Mouse (Mus musculus) heart, postnatal 0 days (tissue): ENCODE data around the gene Ccr8. TPM values are rescaled to one million over a fixed set of nuclear protein-coding genes. Genes with fewer than 3 reads are reported as not detected.
A peak's percentile ranks its signal among the peaks of the same experiment; 100 is the strongest.

Experiments used
- ATAC-seq: fragments of 200-750 bp; cut with Nextera tagmentation; 2 replicates; pipeline ENCODE4 v1.8.0; 2017; ENCODE audit warnings: low read depth, moderate number of reproducible peaks, moderate library complexity; ENCODE audit not compliant: insufficient read depth
- DNase-seq: peaks from one replicate; pipeline ENCODE4 v3.0.0-alpha.2; 2016; ENCODE audit warnings: low spot score
- H3K27ac ChIP-seq: fragments of 300-500 bp; sonication (generic); 2 replicates; pipeline ENCODE4 v1.5.1; 2014; ENCODE audit warnings: low read depth, mild to moderate bottlenecking
- H3K27me3 ChIP-seq: fragments of 300-500 bp; sonication (generic); 2 replicates; pipeline ENCODE4 v1.6.1; 2014; ENCODE audit warnings: low read length, mixed read lengths; ENCODE audit not compliant: control insufficient read depth, insufficient read depth
- H3K36me3 ChIP-seq: fragments of 300-500 bp; sonication (generic); replicated peaks from 2 replicates; pipeline ENCODE4 v1.6.1; 2014; ENCODE audit warnings: low read length, mixed read lengths; ENCODE audit not compliant: control insufficient read depth, insufficient read depth
- H3K4me1 ChIP-seq: fragments of 300-500 bp; sonication (generic); 2 replicates; pipeline ENCODE4 v1.6.1; 2014; ENCODE audit warnings: antibody characterized with exemption; ENCODE audit not compliant: control insufficient read depth, insufficient read depth
- H3K4me2 ChIP-seq: fragments of 300-500 bp; sonication (generic); 2 replicates; pipeline ENCODE4 v1.6.1; 2014; ENCODE audit warnings: low read depth, mild to moderate bottlenecking, low read length, moderate library complexity
- H3K4me3 ChIP-seq: fragments of 300-500 bp; sonication (generic); 2 replicates; pipeline ENCODE4 v1.5.1; 2014; ENCODE audit warnings: low read depth, low read length
- H3K9ac ChIP-seq: fragments of 300-500 bp; sonication (generic); replicated peaks from 2 replicates; pipeline ENCODE4 v1.6.1; 2014; ENCODE audit warnings: low read depth, low read length, mixed read lengths
- H3K9me3 ChIP-seq: fragments of 300-500 bp; sonication (generic); replicated peaks from 2 replicates; pipeline ENCODE4 v1.6.1; 2016; ENCODE audit warnings: low read length; ENCODE audit not compliant: control insufficient read depth
- CTCF ChIP-seq: IDR thresholded peaks from 2 replicates; pipeline ENCODE4 v1.5.1; 2016; ENCODE audit warnings: antibody characterized with exemption, control low read depth, low read depth
- EP300 ChIP-seq: IDR thresholded peaks from 2 replicates; pipeline ENCODE4 v1.6.1; 2016; ENCODE audit warnings: antibody characterized with exemption, low read depth
- WGBS: fragments of 180-500 bp; shearing (Covaris S2); extraction: QIAGEN DNeasy Blood & Tissue Kit; methylation state at CpG from one replicate; pipeline ENCODE4 v1.1.7; 2014; 5-methylcytosine and 5-hydroxymethylcytosine counted together
- polyA plus RNA-seq: library from polyadenylated mRNA; unstranded; fragments of >200 nt; fragmentation: Nextera tagmentation; extraction: Ambion mirVana; gene quantifications from 2 replicates; pipeline ENCODE4 v1.2.1, GENCODE M21; 2015
- total RNA-seq: library from RNA; depleted of rRNA; stranded (reverse); fragments of >200 nt; gene quantifications from 2 replicates; pipeline ENCODE4 v1.2.3, GENCODE M21; 2014; ENCODE audit warnings: low replicate concordance

Ccr8 gene
- total and polyA plus RNA-seq, 2 experiments from 2014 or later, result not detected

GRCm38 (mm10) chr9:120110211-120111018 lies 18.5 kb downstream of the Ccr8 start, which contains the start of gene Slc25a38:
Gene Slc25a38 (plus strand): TSS chr9:120110374.
- H3K36me3 ChIP-seq, result no peaks in the 10 kb centered on the region
- H3K4me3 ChIP-seq, result peak within 1 kb of the TSS; percentile 77
- H3K9ac ChIP-seq, result peak within 1 kb of the TSS; percentile 67
- H3K4me1 ChIP-seq, result peaks cover 8% of the 10 kb centered on the region
- ATAC-seq, result peak; percentile 96
- H3K27me3 ChIP-seq, result no peaks in the 10 kb centered on the region
- H3K9me3 ChIP-seq, result no peaks in the 10 kb centered on the region
- WGBS, result under 1% methylated on average over 62 of the region's 62 CpGs
- peak within 1 kb of the TSS; percentile 67 for H3K4me2 ChIP-seq
- DNase-seq, result peak; percentile 91
- peak within 1 kb of the TSS; percentile 98 for H3K27ac ChIP-seq
- TF ChIP-seq EP300 (no peak), CTCF (peak; percentile 80)

- Histone ChIP-seq H3K4me1 (peaks cover 8% of the 10 kb centered on the region), H3K9ac (no peak overlapping the region), H3K27ac (peak overlapping the region; percentile 98), H3K4me3 (peak overlapping the region; percentile 77), H3K4me2 (peak overlapping the region; percentile 67), H3K9me3 (no peaks in the 10 kb centered on the region), H3K36me3 (no peaks in the 10 kb centered on the region), H3K27me3 (no peaks in the 10 kb centered on the region)
- ATAC-seq (no peak), DNase-seq (no peak)
- 73% methylated on average over 15 of the region's 15 CpGs for WGBS
- no peak for TF ChIP-seq CTCF
- no peak for TF ChIP-seq EP300
Measured at GRCm38 (mm10) chr9:120111156-120111945, 19.4 kb downstream of the Ccr8 start.

DNA sequence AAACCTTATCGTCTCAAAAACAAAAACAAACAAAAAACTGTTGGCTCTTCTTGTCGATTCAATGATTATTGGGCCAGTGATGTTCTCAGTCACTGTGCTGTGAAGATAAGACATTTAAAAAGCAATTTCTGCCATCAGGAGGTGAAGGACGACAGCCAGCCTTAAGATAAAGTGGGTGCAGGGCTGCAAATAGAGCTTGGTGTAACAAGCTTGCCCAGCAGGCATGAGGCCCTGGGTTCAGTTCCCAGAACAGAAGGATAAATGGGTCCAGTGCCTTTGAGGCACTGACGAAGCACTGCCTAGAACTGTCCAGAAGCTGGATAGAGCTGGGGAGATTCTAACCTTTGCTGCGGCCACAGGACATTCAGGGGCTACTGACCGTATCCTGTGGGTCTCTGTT lies 20.6 kb downstream of the Ccr8 start:
- H3K4me2 ChIP-seq, result no peak overlapping the region
- no peak overlapping the region for H3K9ac ChIP-seq

GRCm38 (mm10) chr9:120113456-120113855 lies 21.5 kb downstream of the Ccr8 start:
- Histone ChIP-seq H3K4me2 (no peak overlapping the region), H3K27ac (no peak overlapping the region), H3K4me3 (no peak overlapping the region), H3K27me3 (no peaks in the 10 kb centered on the region), H3K9me3 (no peaks in the 10 kb centered on the region), H3K36me3 (peaks cover 13% of the 10 kb centered on the region), H3K4me1 (peaks cover 8% of the 10 kb centered on the region), H3K9ac (no peak overlapping the region)
- 97% methylated on average over 7 of the region's 7 CpGs for WGBS
- TF ChIP-seq EP300, result no peak
- no peak for TF ChIP-seq CTCF
- DNase-seq, result no peak
- no peak for ATAC-seq

More for the DNA sequence above, 20.6 kb downstream of the Ccr8 start:
- TF ChIP-seq CTCF, result no peak
- TF ChIP-seq EP300, result no peak
- Histone ChIP-seq H3K4me1 (peaks cover 8% of the 10 kb centered on the region), H3K27ac (no peak overlapping the region), H3K9me3 (no peaks in the 10 kb centered on the region), H3K36me3 (peaks cover 3% of the 10 kb centered on the region), H3K4me3 (no peak overlapping the region), H3K27me3 (no peaks in the 10 kb centered on the region)
- no peak for ATAC-seq
- 82% methylated on average over 6 of the region's 6 CpGs for WGBS
- DNase-seq, result no peak

DNA sequence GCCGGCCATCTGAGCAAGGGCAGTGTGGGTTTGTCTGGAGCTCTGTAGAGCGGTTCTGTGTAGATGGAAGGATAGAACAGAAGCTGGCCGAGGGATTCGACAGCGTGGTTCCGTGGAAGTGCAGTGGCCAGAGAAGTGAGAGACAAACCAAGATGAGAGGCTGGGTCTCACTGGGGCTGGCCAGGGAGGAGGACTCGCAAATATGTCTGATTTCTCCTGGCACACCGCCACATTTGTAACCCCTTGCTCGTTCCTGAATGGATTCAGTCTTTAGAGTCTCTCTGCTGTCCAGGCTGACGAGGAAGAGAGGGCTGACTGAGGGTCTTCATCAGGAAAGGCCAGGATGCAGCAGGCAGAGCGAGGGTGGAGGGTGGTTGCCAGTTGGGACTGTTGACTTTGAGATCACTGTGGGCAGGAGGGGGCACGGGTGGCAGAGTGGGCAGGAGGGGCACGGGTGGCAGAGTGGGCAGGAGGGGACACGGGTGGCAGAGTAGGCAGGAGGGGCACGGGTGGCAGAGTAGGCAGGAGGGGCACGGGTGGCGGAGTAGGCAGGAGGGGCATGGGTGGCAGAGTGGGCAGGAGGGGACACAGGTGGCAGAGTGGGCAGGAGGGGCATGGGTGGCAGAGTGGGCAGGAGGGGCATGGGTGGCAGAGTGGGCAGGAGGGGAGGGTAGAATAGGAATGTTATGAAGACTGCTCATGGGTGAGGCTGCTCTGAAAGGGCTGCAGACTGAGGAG lies 22.3 kb downstream of the Ccr8 start:
- ATAC-seq (no peak), DNase-seq (no peak)
- no peak for TF ChIP-seq CTCF
- Histone ChIP-seq H3K4me2 (no peak overlapping the region), H3K27ac (no peak overlapping the region), H3K9me3 (no peaks in the 10 kb centered on the region), H3K4me1 (peaks cover 8% of the 10 kb centered on the region), H3K36me3 (peaks cover 17% of the 10 kb centered on the region), H3K9ac (no peak overlapping the region), H3K4me3 (no peak overlapping the region), H3K27me3 (no peaks in the 10 kb centered on the region)
- 84% methylated on average over 17 of the region's 17 CpGs for WGBS
